Mouse (Mus musculus) heart, postnatal 0 days (tissue): ENCODE data around the gene Umodl1.

ENCODE experiments used
- CTCF ChIP-seq: IDR thresholded peaks from 2 replicates; pipeline ENCODE4 v1.5.1; 2016; ENCODE audit warnings: antibody characterized with exemption, control low read depth, low read depth
- EP300 ChIP-seq: IDR thresholded peaks from 2 replicates; pipeline ENCODE4 v1.6.1; 2016; ENCODE audit warnings: antibody characterized with exemption, low read depth

- TF ChIP-seq CTCF (no peak), EP300 (no peak)
These were observed 69.8 kb downstream of the Umodl1 start for GRCm38 (mm10) chr17:31024125-31024781.
